Comparison of ENCODE assay signal across 8 mouse cellular contexts in the genomic region with DNA sequence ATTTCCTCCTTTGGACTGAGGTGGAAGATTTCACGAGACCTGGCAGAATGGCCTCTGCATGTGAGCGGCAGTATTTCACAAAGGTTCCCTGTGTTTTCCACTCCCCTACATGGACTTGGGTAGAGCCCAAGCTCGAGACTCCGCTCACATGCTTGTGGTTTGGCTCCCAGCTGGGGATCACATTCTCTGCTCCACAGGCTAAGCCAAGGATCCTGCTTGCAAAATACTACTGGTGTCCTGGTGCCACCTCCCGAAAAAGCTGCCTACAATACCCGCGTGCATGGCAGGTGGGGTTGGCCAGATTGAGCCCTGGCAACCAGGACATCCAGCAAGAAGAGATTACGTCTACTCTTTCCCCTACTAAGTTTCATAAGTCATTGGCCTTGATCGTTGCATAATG. TPM values are rescaled to one million over a fixed set of nuclear protein-coding genes. Genes with fewer than 3 reads are reported as not detected.
A peak's percentile ranks its signal among the peaks of the same experiment; 100 is the strongest.
DNase-seq lines count a peak whose midpoint lies in the region; ATAC-seq lines count a peak whose summit lies in the region.
"Had no signal": no experiment of that assay in that cellular context is flagged by ENCODE, and none has a peak within 500 bp of the region (broad histone marks: within the 10 kb centered on the region; RNA-seq: fewer than 3 reads in every experiment).

No protein-coding gene starts in this region.

- DNase-seq in urinary bladder, postnatal 14 days (ENCODE audit: low spot score), result peak; percentile 14
- DNase-seq in urinary bladder, postnatal 25 days (ENCODE audit: low spot score), result no peak
- DNase-seq in cerebellum, postnatal 10 days, result peak; percentile 46 to 59
- DNase-seq in heart, postnatal 14 days, result peak; percentile 63 to 70
- no peak for DNase-seq in layer of hippocampus, adult 8-10 months (ENCODE audit: low spot score in 2 of 2)
- no peak for DNase-seq in thymus, postnatal 0 days (ENCODE audit: low spot score)
- DNase-seq: thymus, postnatal 14 days had no signal

- intact Hi-C loops in heart, postnatal 14 days (cut with DNase I), result loop anchor here (10.0 kb wide), 1 partner anchor 309 kb away; no protein-coding TSS in a partner anchor

- no peak for ATAC-seq in inflammation-experienced regulatory T-cells, adult 6 months

RNA-seq across cellular contexts. Expression of gene Ppargc1a, which starts 28.1 kb away (rescaled TPM):
- 100 to 1,000 TPM; 120 to 159 TPM for total RNA-seq in heart, postnatal 14 days (2021)
- polyA plus RNA-seq in inflammation-experienced regulatory T-cells, adult 6 months (2017; shearing (Covaris generic)), result under 1 TPM in 1 of 3 experiments, not detected in 2; 0.15 TPM
- 10 to 100 TPM; 41.9 to 55.3 (median 50.2) TPM for total RNA-seq in layer of hippocampus, adult 8-10 months (2022)
- polyA plus RNA-seq in thymus, postnatal 0 days (2015; fragmentation: Nextera tagmentation; extraction: Ambion mirVana), result 0.07 and 0.28 TPM in 2 replicates

Comparison
In these comparisons a context has a peak if more than half of its experiments do, and no peak if none do; other contexts are left out.
1. DNase-seq: peak in urinary bladder, postnatal 14 days (single experiment), cerebellum, postnatal 10 days (2 of 2) and heart, postnatal 14 days (2 of 2); none in urinary bladder, postnatal 25 days (single experiment), layer of hippocampus, adult 8-10 months (0 of 2) and thymus, postnatal 0 days (single experiment).